Mouse (Mus musculus) layer of hippocampus, postnatal 14 days (tissue): ENCODE results near the gene Gpc6. TPM values are rescaled to one million over a fixed set of nuclear protein-coding genes. Genes with fewer than 3 reads are reported as not detected.
A peak's percentile ranks its signal among the peaks of the same experiment; 100 is the strongest.

Source experiments
- DNase-seq, 2 experiments: peaks; one replicate each; pipeline ENCODE4 v3.0.0; 2021 to 2022; ENCODE audit warnings: low spot score in 2 of 2, mixed read lengths in 1 of 2
- total RNA-seq, 2 experiments: library from RNA; stranded (reverse); gene quantifications; 2 replicates each; pipeline ENCODE4 v1.2.3; 2021

Gene Gpc6
- total RNA-seq, 2 experiments from 2014 or later, result 13.6 to 14.7 TPM

- DNase-seq, result no peak
These were observed 912.6 kb downstream of the Gpc6 start for GRCm38 (mm10) chr14:117837715-117838114.

- DNase-seq, result no peak
These were observed 916.1 kb downstream of the Gpc6 start for GRCm38 (mm10) chr14:117841211-117841610.

GRCm38 (mm10) chr14:117841797-117842553 lies 916.9 kb downstream of the Gpc6 start:
- no peak for DNase-seq

GRCm38 (mm10) chr14:117849591-117850505 lies 924.7 kb downstream of the Gpc6 start:
- no peak for DNase-seq

GRCm38 (mm10) chr14:117852266-117852665 lies 927.2 kb downstream of the Gpc6 start:
- no peak for DNase-seq

- no peak for DNase-seq
These were observed 927.7 kb downstream of the Gpc6 start for GRCm38 (mm10) chr14:117852842-117853241.

GRCm38 (mm10) chr14:117854498-117854897 lies 929.4 kb downstream of the Gpc6 start:
- no peak for DNase-seq

- DNase-seq, result no peak
These were observed 946.2 kb downstream of the Gpc6 start for GRCm38 (mm10) chr14:117871268-117871667.

- DNase-seq, result no peak
These were observed 954.2 kb downstream of the Gpc6 start for GRCm38 (mm10) chr14:117879313-117879712.

GRCm38 (mm10) chr14:117881112-117881511 lies 956.0 kb downstream of the Gpc6 start:
- no peak for DNase-seq

- DNase-seq, result peak; percentile 44 to 51
These were observed 957.1 kb downstream of the Gpc6 start for GRCm38 (mm10) chr14:117882222-117882621.

GRCm38 (mm10) chr14:117889653-117890052 lies 964.5 kb downstream of the Gpc6 start:
- DNase-seq, result no peak

- DNase-seq, result peak in 1 of 2 experiments; percentile 15
These were observed 966.3 kb downstream of the Gpc6 start for GRCm38 (mm10) chr14:117891426-117891825.

- DNase-seq, result no peak
These were observed 966.9 kb downstream of the Gpc6 start for GRCm38 (mm10) chr14:117892026-117892425.

- peak in 1 of 2 experiments; percentile 42 for DNase-seq
These were observed 969.9 kb downstream of the Gpc6 start for GRCm38 (mm10) chr14:117894869-117895538.

- DNase-seq, result peak; percentile 61 to 63
These were observed 970.4 kb downstream of the Gpc6 start for GRCm38 (mm10) chr14:117895539-117895912.

GRCm38 (mm10) chr14:117904300-117904699 lies 979.2 kb downstream of the Gpc6 start:
- DNase-seq, result no peak

GRCm38 (mm10) chr14:117905701-117906100 lies 980.6 kb downstream of the Gpc6 start:
- DNase-seq, result no peak

GRCm38 (mm10) chr14:117906361-117906760 lies 981.2 kb downstream of the Gpc6 start:
- no peak for DNase-seq

GRCm38 (mm10) chr14:117908231-117908920 lies 983.3 kb downstream of the Gpc6 start:
- DNase-seq, result no peak

GRCm38 (mm10) chr14:117909046-117909445 lies 983.9 kb downstream of the Gpc6 start:
- DNase-seq, result no peak
